Mouse (Mus musculus) layer of hippocampus, adult 9-11 months (tissue): ENCODE measurements around the gene Lyrm7.
"Not testable (repeated sequence)": the region's sequence is repeated elsewhere in the genome, so short reads cannot be mapped to it uniquely, and the experiment has no call there.

Source experiments
- DNase-seq: peaks from one replicate; pipeline ENCODE4 v3.0.0; 2022

Gene Lyrm7

DNA sequence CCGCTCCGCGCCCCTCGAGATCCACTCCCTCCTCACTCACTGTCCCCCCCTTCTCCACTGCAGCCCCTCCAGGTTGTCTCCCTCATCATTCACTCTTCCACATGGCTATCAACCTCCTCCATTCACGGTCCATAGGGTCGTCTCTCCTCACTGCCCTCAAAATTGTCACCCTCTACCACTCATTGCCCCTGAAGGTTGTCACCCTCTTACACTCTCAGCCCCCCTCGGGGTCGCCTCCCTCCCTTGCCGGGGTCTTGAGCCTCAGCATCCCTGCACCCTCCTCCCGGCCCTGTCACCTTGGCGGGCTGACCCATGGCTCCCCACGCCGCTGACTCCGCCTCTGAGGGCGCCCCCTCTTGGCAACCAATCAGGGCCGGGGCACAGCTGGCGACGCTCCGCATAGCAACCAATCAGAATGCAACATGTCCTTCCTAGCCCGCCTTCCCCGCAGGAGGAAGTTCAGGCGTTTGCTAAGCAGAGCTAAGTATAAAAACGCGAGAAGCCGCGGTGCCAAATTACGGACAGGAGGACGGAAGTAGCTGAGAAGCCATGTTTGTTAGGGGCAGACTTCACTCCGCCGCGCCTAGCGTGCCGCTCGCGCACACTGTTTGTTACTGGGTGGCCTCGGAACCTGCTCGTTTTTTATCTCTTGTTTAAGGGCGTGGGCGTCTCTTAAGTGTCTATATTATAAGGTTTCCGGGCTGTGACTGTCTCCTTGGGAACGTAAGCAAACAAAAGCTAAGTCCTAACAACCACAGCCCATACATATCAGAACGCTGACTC lies at the start of gene Lyrm7:
Gene Lyrm7 (minus strand): TSS at position 661 of the 783 bp plus-strand sequence.
- peak; percentile 99 for DNase-seq

DNA sequence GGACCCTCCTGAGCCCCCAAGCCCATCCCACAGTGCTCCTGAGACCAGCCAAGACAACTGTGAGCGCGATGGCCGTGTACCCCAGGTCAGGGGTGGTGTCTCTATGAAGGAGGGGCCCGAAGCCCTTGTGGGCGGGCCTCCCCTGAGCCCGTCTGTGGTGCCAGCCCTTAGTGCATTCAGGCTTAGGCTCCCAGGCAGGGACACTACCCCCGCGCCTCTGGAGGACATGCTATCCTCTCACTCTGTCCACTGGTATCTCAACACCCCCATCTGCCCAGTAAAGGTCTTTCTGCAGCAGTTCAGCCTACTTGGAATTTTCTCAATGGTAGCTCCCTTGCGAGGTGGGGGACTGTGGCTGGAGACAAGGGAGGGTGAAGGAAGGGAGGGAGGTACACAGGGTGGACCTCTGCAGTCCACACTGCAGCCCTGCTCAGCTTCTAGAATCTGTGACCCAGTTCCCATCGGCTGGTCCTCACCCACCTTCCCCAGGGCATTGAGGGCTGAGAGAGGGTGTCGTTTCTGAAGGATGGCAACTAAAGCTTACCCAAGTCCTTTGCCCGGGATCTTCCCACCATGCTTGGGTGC lies 49.5 kb upstream of the Lyrm7 start:
- no peak for DNase-seq

DNA sequence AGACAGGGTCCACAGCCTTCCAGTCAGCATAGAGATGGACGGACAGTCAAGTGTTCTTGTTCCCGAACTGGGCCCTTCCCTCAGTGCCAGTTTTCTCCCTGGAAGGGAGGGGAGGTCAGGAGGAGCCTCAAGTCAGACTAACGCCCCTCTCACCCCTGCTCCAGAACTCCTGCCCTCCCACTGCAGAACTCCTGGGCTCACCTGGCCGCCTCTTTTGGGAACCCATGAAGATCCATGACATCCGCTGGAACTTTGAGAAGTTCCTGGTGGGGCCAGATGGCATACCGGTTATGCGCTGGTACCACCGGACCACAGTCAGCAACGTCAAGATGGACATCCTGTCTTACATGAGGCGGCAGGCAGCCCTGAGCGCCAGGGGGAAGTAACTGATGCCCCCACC lies 48.6 kb upstream of the Lyrm7 start:
- DNase-seq: no peak

DNA sequence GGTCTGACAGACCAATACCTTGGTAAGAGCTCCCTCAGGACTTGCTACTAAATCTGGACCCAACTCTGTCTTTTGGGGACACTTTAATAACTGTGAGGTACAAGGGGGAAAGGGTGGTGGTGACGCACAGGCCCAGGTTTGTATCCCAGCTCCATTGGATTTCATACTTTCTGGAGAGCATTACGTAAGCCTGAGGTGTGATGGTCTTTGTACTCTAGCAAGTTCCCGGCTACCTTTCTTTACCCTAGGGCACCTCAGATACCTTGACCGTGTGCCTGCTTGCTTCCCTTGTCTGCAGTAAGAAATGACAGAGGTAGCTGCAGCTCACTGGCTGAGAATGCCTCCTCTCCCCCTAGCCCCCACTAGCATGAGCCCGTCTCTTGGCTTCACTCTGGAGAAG lies 46.5 kb upstream of the Lyrm7 start:
- no peak for DNase-seq

DNA sequence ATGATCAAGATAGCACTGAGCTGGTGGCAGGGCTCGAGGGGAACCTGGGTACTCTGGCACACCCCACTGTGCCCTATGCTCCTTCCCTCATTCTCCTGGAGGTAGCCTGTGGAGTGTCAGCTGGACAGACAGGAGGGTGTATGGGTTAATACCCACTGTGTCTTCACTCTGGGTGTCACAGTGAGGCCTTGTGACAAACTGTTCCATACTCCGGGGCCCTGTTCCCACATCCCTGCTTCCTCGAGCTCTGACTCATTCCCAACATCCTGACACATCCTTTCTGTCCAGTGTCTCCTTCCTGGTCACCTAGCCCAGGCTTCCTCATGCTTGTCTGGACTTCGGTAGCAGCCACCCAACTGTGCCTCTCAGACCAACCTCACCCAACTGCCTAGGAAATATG lies 45.8 kb upstream of the Lyrm7 start:
- DNase-seq: no peak

DNA sequence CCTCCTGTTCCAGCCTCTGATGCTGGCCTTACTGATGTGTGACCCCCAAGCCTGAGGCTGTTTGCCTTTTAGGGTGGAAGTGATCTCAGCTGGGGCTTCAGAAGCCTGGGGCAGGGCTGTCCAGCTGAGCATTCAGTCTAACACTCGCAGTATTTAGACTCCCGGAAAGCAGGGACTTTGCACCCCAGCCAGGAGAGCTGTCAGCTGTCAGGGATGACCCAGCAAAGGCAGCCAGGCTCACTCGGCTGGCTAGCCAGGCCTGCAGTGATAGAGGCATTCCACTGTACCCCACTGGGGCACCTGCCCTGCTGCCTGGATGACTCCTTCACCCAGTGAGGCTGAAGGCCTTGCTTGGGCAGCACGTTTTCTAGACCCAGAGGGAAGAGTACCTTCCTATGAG lies 45.2 kb upstream of the Lyrm7 start:
- no peak for DNase-seq

DNA sequence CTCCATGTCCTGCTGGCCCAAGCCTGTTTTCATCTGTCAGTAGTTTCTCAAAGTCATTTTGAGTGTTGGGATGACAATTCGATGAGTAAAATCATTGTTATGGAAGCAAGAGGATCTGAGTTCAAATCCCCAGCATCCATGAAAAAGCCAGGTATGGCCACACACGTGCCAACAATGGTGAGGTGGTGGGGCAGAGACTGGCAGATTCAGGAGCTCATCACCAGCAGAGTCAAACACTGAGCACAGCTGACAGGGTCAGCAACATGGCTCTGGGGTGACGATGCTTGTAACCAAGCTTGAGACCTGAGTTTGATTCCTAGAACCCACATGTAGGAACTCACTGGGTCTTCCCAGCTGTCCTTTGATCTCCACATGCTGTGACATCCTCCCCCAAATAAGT lies 44.4 kb upstream of the Lyrm7 start:
- no peak for DNase-seq

DNA sequence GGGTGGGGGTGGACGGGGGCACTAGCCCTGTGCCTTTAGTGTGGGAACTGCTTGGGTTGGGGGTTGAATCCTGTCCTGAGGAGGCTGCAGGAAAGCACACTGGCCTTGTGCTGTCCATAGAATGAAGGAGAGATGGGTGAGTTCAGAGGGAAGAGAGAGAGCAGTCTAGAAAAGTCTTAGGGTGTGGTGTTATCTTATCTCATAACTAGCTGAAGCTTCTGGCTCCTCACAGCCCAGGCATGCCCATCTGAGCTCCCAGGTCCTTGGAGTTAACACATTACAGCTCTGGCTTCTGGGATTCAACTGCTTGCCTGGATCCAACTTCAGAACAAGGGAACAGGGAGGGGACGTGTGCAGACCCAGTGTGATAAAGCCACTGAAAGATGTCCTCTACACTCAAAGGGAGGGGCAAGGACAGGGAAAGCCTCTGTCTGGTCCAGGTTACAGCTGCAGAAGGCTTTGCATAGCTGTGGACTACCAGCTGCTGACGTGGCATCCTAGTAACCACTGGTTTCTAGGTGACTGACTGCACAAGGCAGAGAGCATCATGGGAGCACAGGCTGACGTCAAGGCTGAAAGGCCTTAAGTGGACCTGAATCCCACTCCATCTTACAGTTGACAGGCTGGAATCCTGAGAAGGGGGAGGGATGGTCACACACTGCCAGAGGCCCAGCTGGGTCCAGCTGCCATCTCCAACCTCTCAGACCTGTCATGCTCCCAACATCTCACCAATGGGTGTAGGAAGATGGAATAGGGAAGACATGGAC lies 43.4 kb upstream of the Lyrm7 start:
- DNase-seq: no peak

DNA sequence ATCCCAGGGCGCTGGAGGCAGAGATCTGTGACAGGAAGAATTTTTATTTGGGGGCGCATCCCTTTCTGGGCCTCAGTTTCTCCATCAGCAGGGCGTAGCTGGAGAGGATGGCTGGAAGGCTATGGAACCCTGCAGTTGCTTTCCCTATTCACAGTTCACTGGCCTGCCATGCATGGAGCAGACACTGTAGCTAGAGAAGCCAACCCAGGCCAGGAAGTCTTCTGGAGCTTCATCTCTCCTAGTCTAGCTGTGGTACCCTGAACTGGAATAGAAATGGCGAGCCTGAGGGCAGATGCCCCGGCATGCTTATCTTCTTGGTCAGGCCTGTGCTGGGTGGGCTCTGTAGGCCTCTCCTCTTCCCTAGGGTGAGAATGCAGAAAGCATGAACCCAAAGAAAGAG lies 42.6 kb upstream of the Lyrm7 start:
- no peak for DNase-seq

DNA sequence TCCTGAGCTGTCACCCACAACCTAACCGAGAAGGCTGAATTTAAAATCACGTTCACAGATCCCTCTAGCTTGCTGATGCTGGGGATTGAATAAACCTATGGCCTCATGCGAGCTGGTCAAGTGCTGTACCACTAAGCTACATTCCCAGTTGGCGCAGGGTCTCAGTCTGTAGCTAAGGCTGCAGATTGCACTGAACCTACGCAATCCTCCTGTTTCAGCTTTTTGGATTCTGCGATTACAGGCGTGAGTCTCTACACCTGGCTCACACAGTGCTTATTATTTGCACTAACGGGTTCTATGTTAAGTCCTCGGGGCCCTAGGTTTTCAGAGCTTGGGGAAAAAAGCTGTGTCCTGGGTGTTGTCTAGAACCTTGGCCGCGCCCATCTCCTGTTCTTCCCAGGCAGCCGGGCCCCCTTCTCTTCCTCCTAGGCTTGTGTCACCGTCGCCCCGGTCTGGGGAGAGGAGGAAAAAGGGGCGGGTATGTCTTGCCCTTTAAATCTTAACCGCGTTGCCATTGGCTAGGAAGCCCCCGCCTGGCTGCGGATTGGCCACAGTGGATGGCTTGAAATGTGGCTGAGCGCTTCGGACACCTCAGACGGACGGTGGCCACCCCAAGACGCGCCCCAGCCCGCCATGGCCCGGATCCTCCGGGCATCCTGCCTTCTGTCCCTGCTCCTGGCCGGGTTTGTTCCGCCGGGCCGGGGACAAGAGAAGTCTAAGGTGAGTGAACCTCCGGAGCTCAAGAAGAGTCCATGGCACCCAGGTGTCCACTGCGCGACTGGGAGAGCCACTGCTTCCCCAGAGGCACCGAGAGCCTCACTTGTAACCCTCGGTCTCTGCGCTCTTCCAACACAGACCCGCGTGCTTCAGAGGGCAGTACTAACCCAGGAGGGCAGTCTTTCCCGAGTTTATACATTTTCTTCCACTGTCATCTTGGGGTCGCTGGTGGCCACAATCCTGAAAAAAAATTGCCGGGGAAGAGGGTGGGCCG lies 41.9 kb upstream of the Lyrm7 start, which contains the start of gene Gpx3:
Gene Gpx3 (plus strand): TSS at position 121 of the 991 bp plus-strand sequence.
- peak; percentile 42 for DNase-seq

DNA sequence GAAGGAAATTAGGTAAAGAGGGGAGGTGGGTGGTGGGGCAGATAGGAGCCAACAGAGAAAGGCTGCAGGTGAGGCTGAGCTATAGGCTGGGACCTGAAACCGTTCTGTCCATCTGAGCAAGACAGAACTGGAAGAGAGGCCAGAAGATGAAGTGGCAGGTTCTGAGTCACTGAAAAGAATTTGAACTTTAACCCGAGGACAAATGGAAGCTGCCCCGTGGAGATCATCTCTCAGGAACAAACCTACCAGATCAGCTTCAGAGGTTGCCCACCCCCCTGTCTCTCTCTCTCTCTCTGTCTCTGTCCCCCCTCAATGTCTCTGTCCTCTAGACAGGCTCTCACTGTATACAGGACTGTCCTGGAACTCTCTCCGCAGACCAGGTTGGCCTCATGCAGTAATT lies 38.9 kb upstream of the Lyrm7 start:
- DNase-seq: no peak

DNA sequence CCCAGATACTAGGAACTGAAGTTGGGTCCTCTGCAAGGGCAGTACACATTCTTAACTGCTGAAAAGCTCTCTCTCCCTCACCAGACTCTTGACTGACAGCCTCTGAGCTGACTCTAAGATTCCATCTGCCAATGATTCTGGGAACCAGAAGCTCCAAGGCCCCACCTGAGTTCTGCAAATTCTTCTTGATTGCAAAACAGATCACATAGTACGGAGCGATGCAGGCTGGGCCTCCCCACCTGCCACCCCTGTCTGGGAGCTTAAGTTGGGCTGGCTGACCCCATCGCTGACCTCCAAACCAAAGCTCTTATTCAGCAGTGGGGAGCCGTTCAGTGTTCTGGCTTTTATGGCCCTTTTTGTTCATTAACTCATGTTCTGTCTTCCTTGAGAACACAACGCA lies 36.8 kb upstream of the Lyrm7 start:
- DNase-seq: no peak

DNA sequence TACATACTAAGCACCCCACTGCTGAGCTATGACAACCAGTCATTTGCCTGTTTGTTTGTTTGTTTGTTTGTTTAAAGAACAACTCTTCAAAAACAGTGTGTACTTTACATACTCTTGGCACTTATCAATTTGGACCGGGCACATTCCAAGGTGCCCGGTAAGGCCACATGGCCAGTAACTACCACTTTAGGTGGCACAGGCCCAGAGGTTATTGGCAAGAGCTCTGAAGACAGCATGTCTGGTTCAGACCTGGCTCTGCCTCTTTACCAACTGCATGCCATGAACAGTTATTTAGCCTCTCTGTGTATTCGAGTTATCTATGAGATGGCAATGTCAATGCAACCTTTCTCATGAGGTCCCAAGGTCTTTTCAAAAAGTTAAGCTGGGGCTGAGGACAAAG lies 35.9 kb upstream of the Lyrm7 start:
- not testable (repeated sequence) for DNase-seq

DNA sequence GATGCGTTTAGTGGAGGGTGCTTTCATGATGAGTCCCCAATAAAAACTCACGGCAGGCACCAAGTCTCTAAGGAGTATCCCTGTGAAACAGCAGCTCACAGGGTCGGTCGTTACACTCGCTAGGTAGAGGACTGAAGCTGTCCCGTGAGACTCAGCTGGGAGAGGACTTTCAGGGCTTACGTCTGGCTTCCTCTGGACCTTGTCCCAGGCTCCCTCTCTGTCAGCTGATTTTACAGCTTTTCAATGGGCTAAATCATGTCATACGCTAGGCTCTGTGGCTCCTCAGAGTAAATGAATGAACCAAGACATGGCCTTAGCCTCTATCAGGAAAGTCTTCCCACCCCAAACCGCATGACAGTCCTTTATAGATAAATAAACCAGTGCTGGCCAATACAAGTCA lies 33.9 kb upstream of the Lyrm7 start:
- no peak for DNase-seq

DNA sequence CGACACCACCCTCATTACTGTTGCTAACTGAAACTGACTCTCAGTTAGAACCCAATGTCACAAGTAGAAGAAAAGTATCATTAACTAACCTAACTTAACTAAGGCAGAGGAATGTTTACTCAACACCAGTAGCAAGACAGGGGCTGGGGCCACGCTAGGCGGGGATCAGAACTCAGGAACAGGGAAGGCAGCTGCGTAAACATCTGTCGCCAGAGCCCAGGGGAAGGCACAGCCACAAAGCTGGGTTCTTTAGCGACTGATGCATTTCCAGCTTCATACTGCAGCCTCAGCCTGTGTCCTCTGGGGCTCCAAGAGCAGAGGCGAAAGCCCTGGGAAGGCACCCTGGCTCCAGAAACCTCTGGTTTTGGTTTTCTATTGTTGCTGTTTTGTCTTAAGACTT lies 31.4 kb upstream of the Lyrm7 start:
- DNase-seq: no peak

DNA sequence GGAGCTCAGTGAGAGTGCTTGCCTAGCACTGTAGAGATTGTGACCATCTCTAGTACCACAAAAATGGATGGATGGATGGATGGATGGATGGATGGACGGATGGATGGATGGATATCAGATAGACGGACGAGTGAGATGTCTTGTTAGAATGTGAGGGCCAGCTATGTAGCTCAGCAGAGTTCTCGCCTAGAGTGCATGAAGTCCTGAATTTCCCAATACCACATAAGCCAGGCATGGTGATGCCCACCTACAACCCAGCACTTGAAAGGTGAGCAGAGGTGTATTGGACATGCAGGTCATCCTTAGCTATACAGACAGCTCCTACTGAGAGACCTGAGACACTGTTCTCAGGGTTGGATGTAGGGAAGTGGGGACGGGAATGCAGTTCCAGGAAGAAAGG lies 30.6 kb upstream of the Lyrm7 start:
- no peak for DNase-seq

DNA sequence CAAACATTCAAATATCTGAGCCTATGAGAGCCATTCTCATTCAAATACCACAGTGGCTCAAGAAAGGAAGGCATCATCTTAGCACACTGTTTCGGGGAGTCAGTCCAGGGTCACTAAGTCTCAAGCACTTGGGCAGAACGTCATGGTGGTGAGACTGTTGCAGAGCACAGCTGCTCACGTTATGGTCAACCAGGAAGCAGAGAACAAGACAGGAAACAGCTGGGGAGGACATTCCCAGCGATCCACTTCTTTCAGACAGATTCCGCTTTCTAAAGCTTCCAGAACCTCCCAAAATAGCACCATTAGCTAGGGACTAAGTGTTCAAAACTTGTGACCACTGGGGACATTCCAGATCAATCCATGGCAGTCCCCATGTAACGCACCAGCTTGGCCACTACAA lies 27.2 kb upstream of the Lyrm7 start:
- DNase-seq: no peak

DNA sequence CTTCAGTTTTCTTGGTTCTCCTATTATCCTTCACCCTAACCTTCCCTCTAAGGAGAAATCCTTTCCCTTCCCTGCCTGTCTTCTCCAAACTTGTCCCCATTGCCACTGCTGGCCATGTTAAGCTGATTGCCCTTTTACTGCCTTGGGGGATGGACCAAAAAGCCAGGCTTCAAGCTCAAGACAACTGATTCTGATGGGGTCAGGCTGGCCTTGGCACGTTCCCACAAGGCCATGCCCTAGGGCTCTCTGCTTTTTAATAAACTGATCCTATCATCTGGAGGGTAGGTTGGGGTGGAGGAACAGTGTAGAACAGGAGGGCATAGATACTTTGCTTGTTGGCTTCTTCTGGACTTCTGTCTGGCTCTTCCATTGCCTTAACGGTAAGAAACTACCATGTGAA lies 24.7 kb upstream of the Lyrm7 start:
- no peak for DNase-seq

DNA sequence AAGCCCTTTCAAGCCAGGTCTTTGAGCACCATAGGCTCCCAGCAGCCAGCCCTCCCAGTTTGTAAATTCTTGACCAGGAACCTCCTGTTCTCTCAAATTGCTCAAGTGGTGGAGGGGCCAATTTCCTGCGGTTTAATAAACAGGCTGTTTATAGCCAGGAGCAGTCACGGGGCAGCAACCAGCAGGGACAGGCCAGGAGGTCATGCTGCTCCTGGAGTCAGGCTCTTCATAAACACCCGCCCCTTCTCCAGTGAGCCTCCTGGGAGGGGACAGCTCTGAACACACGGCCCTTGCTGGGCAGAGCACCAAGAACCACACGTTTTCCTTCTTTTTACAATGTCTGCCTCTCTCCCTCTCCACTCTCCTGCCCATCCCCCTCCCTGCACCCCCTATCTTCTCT lies 24.2 kb upstream of the Lyrm7 start:
- peak; percentile 61 for DNase-seq

DNA sequence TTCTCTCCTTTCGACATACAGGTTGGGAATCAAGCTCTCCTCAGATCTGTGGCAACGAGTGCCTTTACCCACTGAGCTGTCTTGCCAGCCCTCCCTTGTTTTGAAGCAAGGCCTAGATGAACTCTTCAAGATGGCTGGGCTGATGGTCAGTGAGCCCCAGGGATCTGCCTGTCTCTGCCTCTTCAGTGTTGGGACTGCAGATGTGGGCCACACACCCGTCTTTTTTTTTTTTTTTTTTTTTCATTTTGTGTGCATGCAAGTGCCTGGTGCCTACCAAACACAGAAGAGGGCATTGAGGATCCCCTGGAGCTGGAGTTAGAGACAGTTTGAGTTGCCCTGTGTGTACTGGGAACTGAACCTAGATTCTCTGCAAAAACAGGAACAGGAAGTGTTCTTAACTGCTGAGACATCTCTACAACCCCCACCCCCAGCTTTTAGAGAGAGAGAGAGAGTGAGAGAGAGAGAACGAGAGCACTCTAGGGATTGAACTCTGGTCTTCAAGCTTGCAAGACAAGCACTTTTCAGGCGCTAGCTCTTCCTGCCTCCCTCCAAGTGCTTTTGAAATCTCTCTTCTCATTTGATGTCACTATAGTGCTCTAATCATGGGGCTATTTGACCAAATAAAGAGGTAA lies 23.6 kb upstream of the Lyrm7 start:
- no peak for DNase-seq

DNA sequence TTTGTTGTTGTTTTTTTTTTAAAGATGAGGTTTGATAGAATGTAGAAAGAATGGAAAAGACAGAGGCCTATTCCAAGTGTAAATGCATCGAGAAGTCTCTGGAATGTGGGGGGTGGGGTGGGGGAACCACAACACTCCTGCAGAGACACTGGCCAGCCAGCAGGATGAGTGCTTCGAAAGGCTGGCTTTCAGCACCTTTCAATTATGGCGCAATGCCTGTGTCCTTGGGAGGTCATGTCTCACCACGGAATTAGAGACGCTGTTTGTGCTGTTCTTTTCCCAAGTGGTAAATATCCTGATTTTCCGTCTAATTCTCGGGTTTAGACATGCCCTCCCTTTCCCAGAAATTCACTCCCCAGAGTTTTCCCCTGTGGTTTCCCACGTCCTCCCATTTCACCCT lies 22.0 kb upstream of the Lyrm7 start:
- no peak for DNase-seq

DNA sequence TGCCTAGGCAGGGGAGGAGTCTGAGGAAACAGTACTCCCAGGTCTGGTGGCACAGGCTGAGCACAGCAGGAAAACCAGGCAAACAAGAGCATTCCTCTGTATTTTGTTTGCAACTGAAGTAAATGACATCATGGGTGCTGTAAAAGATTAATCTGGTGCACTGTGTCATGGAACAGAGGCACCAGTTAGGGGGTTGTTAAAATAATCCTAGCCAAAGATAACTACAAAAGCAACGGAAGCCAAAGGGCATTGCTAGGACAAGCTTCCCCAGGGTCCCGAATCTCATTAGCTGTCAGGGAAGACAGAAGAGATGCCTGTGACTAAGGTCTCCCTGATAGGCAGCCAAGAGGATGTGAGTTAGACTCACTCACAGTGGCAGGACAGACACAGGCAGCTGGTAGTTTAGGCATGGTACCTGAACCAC lies 20.3 kb upstream of the Lyrm7 start:
- DNase-seq: no peak
